Mouse (Mus musculus) midbrain, postnatal 0 days (tissue): ENCODE measurements around the gene Cacna1c. TPM values are rescaled to one million over a fixed set of nuclear protein-coding genes. Genes with fewer than 3 reads are reported as not detected.

Source experiments
- ATAC-seq: fragments of 200-750 bp; cut with Nextera tagmentation; 2 replicates; pipeline ENCODE4 v1.8.0; 2017; ENCODE audit warnings: moderate number of reproducible peaks, mild to moderate bottlenecking, moderate TSS enrichment, moderate library complexity; ENCODE audit not compliant: low FRiP score
- DNase-seq: peaks from one replicate; pipeline ENCODE4 v3.0.0-alpha.2; 2015; ENCODE audit warnings: low spot score
- H3K27ac ChIP-seq: fragments of 300-500 bp; sonication (generic); 2 replicates; pipeline ENCODE4 v1.5.1; 2014; ENCODE audit warnings: low read depth, mild to moderate bottlenecking, low read length, mixed read lengths
- H3K27me3 ChIP-seq: fragments of 300-500 bp; sonication (generic); 2 replicates; pipeline ENCODE4 v1.6.1; 2014; ENCODE audit warnings: low read length, control low read depth, mixed read lengths; ENCODE audit not compliant: insufficient read depth
- H3K36me3 ChIP-seq: fragments of 300-500 bp; sonication (generic); 2 replicates; pipeline ENCODE4 v1.6.1; 2014; ENCODE audit warnings: low read length, control low read depth, mixed read lengths; ENCODE audit not compliant: insufficient read depth
- H3K4me1 ChIP-seq: fragments of 300-500 bp; sonication (generic); 2 replicates; pipeline ENCODE4 v1.6.1; 2014; ENCODE audit warnings: mild to moderate bottlenecking, control low read depth, antibody characterized with exemption, low read length, mixed read lengths; ENCODE audit not compliant: insufficient read depth
- H3K4me2 ChIP-seq: fragments of 300-500 bp; sonication (generic); 2 replicates; pipeline ENCODE4 v1.6.1; 2014; ENCODE audit warnings: low read depth, mild to moderate bottlenecking, low read length, mixed read lengths; ENCODE audit not compliant: poor library complexity, severe bottlenecking
- H3K4me3 ChIP-seq: fragments of 300-500 bp; sonication (generic); 2 replicates; pipeline ENCODE4 v1.5.1; 2014; ENCODE audit warnings: low read depth, mild to moderate bottlenecking, low read length, moderate library complexity
- H3K9ac ChIP-seq: fragments of 300-500 bp; sonication (generic); replicated peaks from 2 replicates; pipeline ENCODE4 v1.6.1; 2014; ENCODE audit warnings: mild to moderate bottlenecking, low read length, moderate library complexity, mixed read lengths; ENCODE audit not compliant: poor library complexity, severe bottlenecking
- H3K9me3 ChIP-seq: fragments of 300-500 bp; sonication (generic); 2 replicates; pipeline ENCODE4 v1.6.1; 2016; ENCODE audit warnings: low read length, control low read depth
- CTCF ChIP-seq: IDR thresholded peaks from 2 replicates; pipeline ENCODE4 v1.5.1; 2016; ENCODE audit warnings: antibody characterized with exemption, mild to moderate bottlenecking
- WGBS: fragments of 180-500 bp; shearing (Covaris S2); extraction: QIAGEN DNeasy Blood & Tissue Kit; methylation state at CpG from one replicate; pipeline ENCODE4 v1.1.7; 2014; 5-methylcytosine and 5-hydroxymethylcytosine counted together
- polyA plus RNA-seq: library from polyadenylated mRNA; unstranded; fragments of >200 nt; fragmentation: Nextera tagmentation; extraction: Ambion mirVana; gene quantifications from 2 replicates; pipeline ENCODE4 v1.2.1, GENCODE M21; 2015
- total RNA-seq: library from RNA; depleted of rRNA; stranded (reverse); fragments of >200 nt; gene quantifications from 2 replicates; pipeline ENCODE4 v1.2.3, GENCODE M21; 2014

The Cacna1c gene
- total and polyA plus RNA-seq, 2 experiments from 2014 or later = 4.9 to 33.9 TPM

DNA sequence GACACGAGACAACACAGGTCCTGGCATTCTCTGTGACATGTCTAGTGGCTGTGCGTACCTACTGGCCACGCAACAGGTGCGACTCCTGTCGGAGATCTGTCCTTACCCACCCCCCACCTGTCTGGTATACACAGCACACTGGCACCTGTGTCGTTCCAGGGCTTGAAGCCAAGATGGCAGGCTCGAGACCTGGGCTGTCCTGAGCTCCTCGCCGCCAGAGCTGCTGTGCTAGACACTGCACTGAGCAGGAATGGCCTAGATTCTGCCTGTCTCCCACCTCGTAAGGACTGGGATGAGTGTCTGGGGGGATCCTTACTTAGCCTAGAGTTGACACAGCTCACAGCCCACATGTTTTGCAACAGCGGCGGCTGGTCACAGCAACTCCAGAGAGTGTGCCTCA is 29.0 kb upstream of the Cacna1c start:
- no peak for TF ChIP-seq CTCF
- ATAC-seq (no peak), DNase-seq (no peak)
- Histone ChIP-seq H3K9ac (no peak overlapping the region), H3K4me2 (no peak overlapping the region), H3K27ac (no peak overlapping the region), H3K9me3 (no peaks in the 10 kb centered on the region), H3K4me1 (no peaks in the 10 kb centered on the region), H3K4me3 (no peak overlapping the region), H3K36me3 (no peaks in the 10 kb centered on the region), H3K27me3 (no peaks in the 10 kb centered on the region)
- WGBS = 85% methylated on average over 12 of the region's 12 CpGs

DNA sequence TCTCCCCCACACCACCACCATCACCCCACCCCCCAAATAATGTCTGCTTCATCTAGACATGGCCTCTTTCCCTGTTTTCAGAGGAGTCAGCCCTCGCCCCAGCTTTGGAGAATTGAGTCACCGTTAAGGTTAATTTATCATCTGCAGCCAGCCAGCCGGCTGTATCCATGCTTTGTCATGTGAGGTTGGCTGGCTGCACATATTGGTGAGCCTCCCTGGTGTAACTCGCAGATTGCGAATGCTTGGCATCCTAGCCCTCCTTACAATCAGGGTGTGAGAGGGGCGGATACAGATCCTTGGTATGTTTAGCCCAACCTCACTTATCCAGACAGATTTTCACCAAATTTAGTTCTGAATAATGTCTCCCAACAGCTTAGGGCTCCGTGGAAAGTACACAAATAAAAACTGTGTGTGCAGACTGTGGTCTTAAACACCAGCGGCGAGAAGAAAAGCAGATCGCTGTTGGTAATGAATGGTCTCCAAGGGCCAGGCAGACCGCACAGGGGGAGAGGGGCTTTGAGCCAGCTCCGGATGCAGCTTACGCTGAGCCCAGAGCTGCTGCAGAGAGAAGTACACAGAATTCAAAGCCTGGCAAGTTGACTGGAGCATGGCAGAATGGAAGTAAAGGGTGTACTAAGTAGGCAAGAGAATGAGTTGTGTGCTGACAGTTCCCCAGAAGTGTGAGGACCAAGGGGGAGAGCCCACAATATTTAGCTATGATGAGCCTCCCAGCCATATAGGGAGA is 28.4 kb upstream of the Cacna1c start:
- 41% methylated on average over 13 of the region's 13 CpGs for WGBS
- Histone ChIP-seq H3K27ac (no peak overlapping the region), H3K4me2 (no peak overlapping the region)

DNA sequence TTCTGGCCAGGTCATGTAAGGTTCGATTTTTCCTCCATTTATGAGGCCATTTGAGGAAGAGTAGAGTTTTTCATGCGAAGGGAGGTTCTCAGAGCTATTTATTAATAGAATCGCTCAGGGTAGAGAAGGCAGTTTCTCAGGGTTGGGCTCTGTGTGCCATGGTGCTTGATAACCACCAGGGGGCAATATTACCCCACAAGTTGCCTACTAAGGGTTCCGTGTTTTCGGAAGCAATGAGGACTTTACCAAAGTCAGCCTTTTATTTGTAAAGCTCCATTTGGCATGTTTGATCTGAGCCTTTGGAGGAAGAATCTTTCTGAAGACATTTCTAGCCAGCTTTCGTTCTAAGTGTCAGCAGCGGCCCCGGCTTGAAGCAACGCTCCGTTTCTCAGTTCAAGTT is 24.1 kb upstream of the Cacna1c start:
- Histone ChIP-seq H3K36me3 (peaks cover 23% of the 10 kb centered on the region), H3K27ac (no peak overlapping the region), H3K27me3 (no peaks in the 10 kb centered on the region), H3K4me2 (no peak overlapping the region), H3K4me3 (no peak overlapping the region), H3K9me3 (no peaks in the 10 kb centered on the region), H3K9ac (no peak overlapping the region), H3K4me1 (no peaks in the 10 kb centered on the region)
- 40% methylated on average over 10 of the region's 10 CpGs for WGBS
- ATAC-seq = peak; percentile 59; the same call in 1 of the 2 replicates
- peak; percentile 82 for DNase-seq
- TF ChIP-seq CTCF = peak; percentile 94

More for the DNA sequence above, 28.4 kb upstream of the Cacna1c start:
- ATAC-seq (peak; percentile 62), DNase-seq (peak; percentile 71)
- no peaks in the 10 kb centered on the region for H3K9me3 ChIP-seq
- H3K4me1 ChIP-seq = no peaks in the 10 kb centered on the region
- no peak overlapping the region for H3K4me3 ChIP-seq
- no peaks in the 10 kb centered on the region for H3K27me3 ChIP-seq
- H3K36me3 ChIP-seq = no peaks in the 10 kb centered on the region
- no peak for TF ChIP-seq CTCF
- no peak overlapping the region for H3K9ac ChIP-seq

DNA sequence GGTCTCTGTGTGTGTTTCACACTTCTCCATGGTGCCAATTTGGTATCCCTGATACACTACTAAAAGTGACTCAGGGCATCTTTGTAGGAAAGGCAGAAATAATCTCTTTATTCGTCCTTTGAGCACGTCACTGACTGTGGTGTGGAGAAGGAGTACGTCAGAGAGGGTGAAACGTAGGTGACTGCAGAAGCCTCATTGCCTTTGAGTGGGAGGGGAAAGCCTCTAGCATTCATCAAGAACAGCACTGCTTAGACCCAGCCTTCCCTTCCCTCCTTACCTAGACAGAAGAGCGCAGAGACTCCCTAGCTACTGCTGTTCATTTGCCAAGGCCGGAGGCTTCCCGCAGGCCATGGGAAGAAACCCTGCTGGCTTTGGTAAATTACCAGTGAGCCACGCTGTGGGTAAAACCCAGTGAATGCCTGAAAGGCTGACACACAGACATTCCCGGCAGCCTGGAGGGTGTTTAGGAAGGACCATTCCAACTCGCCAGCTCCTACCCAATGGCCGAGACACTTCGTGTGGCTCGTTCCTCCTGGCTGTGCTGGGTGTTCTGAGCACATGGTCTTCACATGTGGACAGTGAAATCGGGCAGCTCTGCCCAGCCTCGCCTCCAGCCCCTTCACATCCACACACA is 23.1 kb upstream of the Cacna1c start:
- H3K36me3 ChIP-seq = peaks cover 32% of the 10 kb centered on the region
- H3K27ac ChIP-seq = no peak overlapping the region
- H3K9me3 ChIP-seq = no peaks in the 10 kb centered on the region
- ATAC-seq (no peak), DNase-seq (no peak)
- H3K27me3 ChIP-seq = no peaks in the 10 kb centered on the region
- no peak overlapping the region for H3K4me2 ChIP-seq
- TF ChIP-seq CTCF = no peak
- H3K4me1 ChIP-seq = no peaks in the 10 kb centered on the region
- no peak overlapping the region for H3K9ac ChIP-seq
- H3K4me3 ChIP-seq = no peak overlapping the region
- 61% methylated on average over 15 of the region's 15 CpGs for WGBS

DNA sequence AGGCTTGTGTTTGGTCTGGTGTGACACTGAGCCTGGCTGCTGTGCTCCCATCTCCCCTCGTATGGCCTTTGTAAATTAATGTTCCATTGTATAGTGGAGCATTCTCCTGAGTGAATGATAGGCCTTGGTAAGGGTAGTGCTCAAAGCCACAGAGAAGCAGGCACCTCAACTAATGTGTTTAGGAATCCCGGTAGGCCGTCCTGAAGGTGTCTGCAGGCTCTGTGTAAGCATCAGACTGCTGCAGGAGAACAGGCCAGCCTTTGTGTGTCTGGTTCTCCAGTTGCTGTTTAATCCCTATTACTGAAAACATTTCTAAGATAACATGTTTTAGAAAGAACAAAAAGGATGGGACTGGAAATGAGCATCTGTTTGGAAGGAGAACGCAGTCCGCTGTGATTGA is 22.4 kb upstream of the Cacna1c start:
- H3K27me3 ChIP-seq = no peaks in the 10 kb centered on the region
- ATAC-seq (no peak), DNase-seq (no peak)
- no peak overlapping the region for H3K27ac ChIP-seq
- no peaks in the 10 kb centered on the region for H3K4me1 ChIP-seq
- no peak for TF ChIP-seq CTCF
- 86% methylated on average over 5 of the region's 5 CpGs for WGBS
- H3K36me3 ChIP-seq = peaks cover 35% of the 10 kb centered on the region
- H3K9ac ChIP-seq = no peak overlapping the region
- H3K4me3 ChIP-seq = no peak overlapping the region
- H3K4me2 ChIP-seq = no peak overlapping the region
- H3K9me3 ChIP-seq = no peaks in the 10 kb centered on the region

DNA sequence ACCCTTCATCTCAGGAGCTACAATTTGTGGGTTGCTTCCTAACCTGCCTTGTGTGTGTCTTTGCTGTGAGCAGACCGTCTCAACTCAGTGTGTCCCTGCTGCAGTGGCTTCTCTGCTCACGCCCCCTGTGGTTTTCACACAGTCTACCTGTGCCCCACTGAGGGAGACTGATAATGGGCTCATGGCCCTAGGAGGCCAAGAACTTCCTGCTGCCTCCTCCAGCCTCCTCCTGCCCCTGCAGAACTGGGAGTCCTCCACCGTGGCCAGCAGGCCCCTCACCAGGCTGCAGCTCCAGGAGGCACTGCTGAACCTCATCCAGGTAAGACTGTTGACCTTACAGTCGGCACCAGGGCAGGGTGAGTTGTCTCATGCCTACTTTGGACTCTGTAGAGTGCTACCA is 21.4 kb upstream of the Cacna1c start:
- Histone ChIP-seq H3K4me2 (no peak overlapping the region), H3K4me3 (no peak overlapping the region), H3K9me3 (no peaks in the 10 kb centered on the region), H3K27ac (no peak overlapping the region), H3K9ac (no peak overlapping the region), H3K4me1 (no peaks in the 10 kb centered on the region), H3K36me3 (peaks cover 35% of the 10 kb centered on the region), H3K27me3 (no peaks in the 10 kb centered on the region)
- DNase-seq (no peak), ATAC-seq (no peak)
- 79% methylated on average over 4 of the region's 4 CpGs for WGBS
- TF ChIP-seq CTCF = no peak
